Mouse (Mus musculus) midbrain, postnatal 0 days (tissue): Measurements from ENCODE around the gene Mcoln1. TPM values are rescaled to one million over a fixed set of nuclear protein-coding genes. Genes with fewer than 3 reads are reported as not detected.

Experiments used
- ATAC-seq: fragments of 200-750 bp; cut with Nextera tagmentation; 2 replicates; pipeline ENCODE4 v1.8.0; 2017; ENCODE audit warnings: moderate number of reproducible peaks, mild to moderate bottlenecking, moderate TSS enrichment, moderate library complexity; ENCODE audit not compliant: low FRiP score
- DNase-seq: peaks from one replicate; pipeline ENCODE4 v3.0.0-alpha.2; 2015; ENCODE audit warnings: low spot score
- H3K27ac ChIP-seq: fragments of 300-500 bp; sonication (generic); 2 replicates; pipeline ENCODE4 v1.5.1; 2014; ENCODE audit warnings: low read depth, mild to moderate bottlenecking, low read length, mixed read lengths
- H3K27me3 ChIP-seq: fragments of 300-500 bp; sonication (generic); 2 replicates; pipeline ENCODE4 v1.6.1; 2014; ENCODE audit warnings: low read length, control low read depth, mixed read lengths; ENCODE audit not compliant: insufficient read depth
- H3K36me3 ChIP-seq: fragments of 300-500 bp; sonication (generic); 2 replicates; pipeline ENCODE4 v1.6.1; 2014; ENCODE audit warnings: low read length, control low read depth, mixed read lengths; ENCODE audit not compliant: insufficient read depth
- H3K4me1 ChIP-seq: fragments of 300-500 bp; sonication (generic); 2 replicates; pipeline ENCODE4 v1.6.1; 2014; ENCODE audit warnings: mild to moderate bottlenecking, control low read depth, antibody characterized with exemption, low read length, mixed read lengths; ENCODE audit not compliant: insufficient read depth
- H3K4me2 ChIP-seq: fragments of 300-500 bp; sonication (generic); 2 replicates; pipeline ENCODE4 v1.6.1; 2014; ENCODE audit warnings: low read depth, mild to moderate bottlenecking, low read length, mixed read lengths; ENCODE audit not compliant: poor library complexity, severe bottlenecking
- H3K4me3 ChIP-seq: fragments of 300-500 bp; sonication (generic); 2 replicates; pipeline ENCODE4 v1.5.1; 2014; ENCODE audit warnings: low read depth, mild to moderate bottlenecking, low read length, moderate library complexity
- H3K9ac ChIP-seq: fragments of 300-500 bp; sonication (generic); replicated peaks from 2 replicates; pipeline ENCODE4 v1.6.1; 2014; ENCODE audit warnings: mild to moderate bottlenecking, low read length, moderate library complexity, mixed read lengths; ENCODE audit not compliant: poor library complexity, severe bottlenecking
- H3K9me3 ChIP-seq: fragments of 300-500 bp; sonication (generic); 2 replicates; pipeline ENCODE4 v1.6.1; 2016; ENCODE audit warnings: low read length, control low read depth
- CTCF ChIP-seq: IDR thresholded peaks from 2 replicates; pipeline ENCODE4 v1.5.1; 2016; ENCODE audit warnings: antibody characterized with exemption, mild to moderate bottlenecking
- WGBS: fragments of 180-500 bp; shearing (Covaris S2); extraction: QIAGEN DNeasy Blood & Tissue Kit; methylation state at CpG from one replicate; pipeline ENCODE4 v1.1.7; 2014; 5-methylcytosine and 5-hydroxymethylcytosine counted together
- polyA plus RNA-seq: library from polyadenylated mRNA; unstranded; fragments of >200 nt; fragmentation: Nextera tagmentation; extraction: Ambion mirVana; gene quantifications from 2 replicates; pipeline ENCODE4 v1.2.1, GENCODE M21; 2015
- total RNA-seq: library from RNA; depleted of rRNA; stranded (reverse); fragments of >200 nt; gene quantifications from 2 replicates; pipeline ENCODE4 v1.2.3, GENCODE M21; 2014

Mcoln1 gene
- total and polyA plus RNA-seq, 2 experiments from 2014 or later: 108 to 116 TPM

DNA sequence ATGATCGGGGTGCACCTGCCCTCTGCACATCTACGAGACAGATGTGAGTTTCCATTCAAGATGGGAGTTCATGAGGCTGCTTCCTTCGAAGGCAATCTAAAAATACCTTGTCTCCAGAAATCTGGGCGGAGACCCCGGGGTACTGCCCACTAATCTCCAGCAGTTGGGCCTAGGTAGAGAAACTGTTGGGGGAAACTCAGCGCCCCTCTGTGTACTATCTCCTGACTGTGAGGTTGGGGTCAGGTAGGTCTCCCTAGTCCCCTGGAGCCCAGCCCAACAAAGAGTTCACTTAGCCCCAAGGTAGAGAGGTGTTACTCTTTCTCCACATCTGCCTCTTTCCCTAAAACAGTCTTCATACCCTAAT, 6.4 kb upstream of the Mcoln1 start:
- TF ChIP-seq CTCF: no peak
- H3K27ac ChIP-seq: peak overlapping the region; percentile 96
- H3K4me3 ChIP-seq: peak overlapping the region; percentile 86
- WGBS: 25% methylated on average over 6 of the region's 6 CpGs
- DNase-seq (peak; percentile 2), ATAC-seq (peak; percentile 15; the same call in 1 of the 2 replicates)
- H3K36me3 ChIP-seq: peaks cover 20% of the 10 kb centered on the region
- H3K27me3 ChIP-seq: no peaks in the 10 kb centered on the region
- H3K9ac ChIP-seq: peak overlapping the region; percentile 99
- no peaks in the 10 kb centered on the region for H3K9me3 ChIP-seq
- peak overlapping the region; percentile 70 for H3K4me2 ChIP-seq
- H3K4me1 ChIP-seq: 0 out of 2 replicates have a peak, but pooled peaks cover 6% of the 10 kb centered on the region

- no peak overlapping the region for H3K4me2 ChIP-seq
- no peak for TF ChIP-seq CTCF
- H3K9ac ChIP-seq: no peak overlapping the region
- no peaks in the 10 kb centered on the region for H3K27me3 ChIP-seq
- no peaks in the 10 kb centered on the region for H3K9me3 ChIP-seq
- DNase-seq (no peak), ATAC-seq (no peak)
- H3K27ac ChIP-seq: no peak overlapping the region
- WGBS: 98% methylated on average over 44 of the region's 44 CpGs
- H3K4me3 ChIP-seq: no peak overlapping the region
- peaks cover 7% of the 10 kb centered on the region; the same call in 1 of the 2 replicates for H3K4me1 ChIP-seq
- H3K36me3 ChIP-seq: peaks cover 20% of the 10 kb centered on the region
Measured at GRCm38 (mm10) chr8:3495578-3496427, 4.5 kb upstream of the Mcoln1 start.

DNA sequence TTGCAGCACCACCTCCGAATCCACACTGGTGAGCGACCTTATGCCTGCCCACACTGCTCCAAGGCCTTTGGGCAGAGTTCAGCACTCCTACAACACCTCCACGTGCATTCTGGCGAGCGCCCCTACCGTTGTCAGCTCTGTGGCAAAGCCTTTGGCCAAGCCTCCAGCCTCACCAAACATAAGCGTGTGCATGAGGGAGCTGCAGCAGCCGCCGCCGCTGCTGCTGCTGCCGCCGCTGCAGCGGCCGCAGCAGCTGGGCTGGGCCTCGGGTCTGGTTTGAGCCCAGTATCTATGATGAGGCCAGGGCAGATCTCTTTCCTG, 3.9 kb upstream of the Mcoln1 start:
- Histone ChIP-seq H3K4me2 (no peak overlapping the region), H3K4me3 (no peak overlapping the region), H3K27me3 (no peaks in the 10 kb centered on the region), H3K9me3 (no peaks in the 10 kb centered on the region), H3K4me1 (peaks cover 12% of the 10 kb centered on the region; the same call in 1 of the 2 replicates), H3K9ac (no peak overlapping the region), H3K36me3 (peaks cover 20% of the 10 kb centered on the region), H3K27ac (no peak overlapping the region)
- TF ChIP-seq CTCF: no peak
- DNase-seq: no peak
- ATAC-seq: no peak
- 93% methylated on average over 15 of the region's 15 CpGs for WGBS

DNA sequence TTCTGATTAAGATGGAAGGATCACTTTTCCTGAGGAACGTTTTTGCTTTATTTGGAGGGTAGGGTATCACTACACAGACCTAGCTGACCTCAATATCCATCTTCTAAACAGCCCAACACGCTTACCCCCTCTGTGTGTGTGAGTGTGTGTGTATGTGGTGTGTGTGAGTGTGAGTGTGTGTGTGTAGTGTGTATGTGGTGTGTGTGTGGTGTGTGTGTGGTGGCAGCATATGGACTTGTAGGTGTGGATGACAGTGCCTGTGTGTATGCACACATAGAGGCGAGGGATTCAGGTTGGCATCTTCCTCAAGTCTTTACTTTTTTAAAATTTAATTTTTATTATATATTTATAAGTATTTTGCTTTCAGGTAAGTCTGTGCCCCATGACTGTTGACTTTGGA, 1.7 kb upstream of the Mcoln1 start:
- DNase-seq (no peak), ATAC-seq (no peak)
- Histone ChIP-seq H3K4me1 (peaks cover 15% of the 10 kb centered on the region; the same call in 1 of the 2 replicates), H3K36me3 (peaks cover 20% of the 10 kb centered on the region), H3K9ac (no peak overlapping the region), H3K27ac (no peak overlapping the region), H3K9me3 (no peaks in the 10 kb centered on the region), H3K4me2 (no peak overlapping the region), H3K27me3 (no peaks in the 10 kb centered on the region), H3K4me3 (no peak overlapping the region)
- TF ChIP-seq CTCF: no peak
- WGBS: 91% methylated on average over 3 of the region's 3 CpGs

DNA sequence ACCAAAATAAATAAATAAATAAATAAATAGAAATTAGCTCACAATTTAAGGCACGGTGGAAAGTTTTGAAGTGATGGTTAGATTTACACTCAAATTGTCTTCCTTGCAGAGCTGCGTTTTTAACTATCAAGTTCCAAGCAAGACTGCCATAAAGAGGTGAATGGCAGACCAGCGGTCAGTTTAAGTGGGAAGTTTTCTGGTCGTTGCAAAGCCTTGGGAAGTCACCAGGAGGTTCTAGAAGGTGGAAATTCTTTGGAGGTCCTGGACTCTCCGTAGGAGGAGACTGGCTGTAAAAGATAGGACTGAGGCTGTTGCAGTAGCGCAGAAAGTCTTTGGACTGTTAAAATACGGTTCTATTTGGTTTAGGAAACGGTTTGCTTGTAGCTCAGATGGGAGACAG, 506 bp upstream of the Mcoln1 start:
- peaks cover 20% of the 10 kb centered on the region for H3K36me3 ChIP-seq
- WGBS: 7% methylated on average over 8 of the region's 8 CpGs
- H3K4me3 ChIP-seq: peak overlapping the region; percentile 83
- peak overlapping the region; percentile 77 for H3K27ac ChIP-seq
- peak overlapping the region; percentile 67 for H3K4me2 ChIP-seq
- H3K4me1 ChIP-seq: peaks cover 9% of the 10 kb centered on the region; the same call in 1 of the 2 replicates
- H3K27me3 ChIP-seq: no peaks in the 10 kb centered on the region
- DNase-seq (no peak), ATAC-seq (peak; percentile 28)
- peak overlapping the region; percentile 78 for H3K9ac ChIP-seq
- no peaks in the 10 kb centered on the region for H3K9me3 ChIP-seq
- TF ChIP-seq CTCF: no peak

DNA sequence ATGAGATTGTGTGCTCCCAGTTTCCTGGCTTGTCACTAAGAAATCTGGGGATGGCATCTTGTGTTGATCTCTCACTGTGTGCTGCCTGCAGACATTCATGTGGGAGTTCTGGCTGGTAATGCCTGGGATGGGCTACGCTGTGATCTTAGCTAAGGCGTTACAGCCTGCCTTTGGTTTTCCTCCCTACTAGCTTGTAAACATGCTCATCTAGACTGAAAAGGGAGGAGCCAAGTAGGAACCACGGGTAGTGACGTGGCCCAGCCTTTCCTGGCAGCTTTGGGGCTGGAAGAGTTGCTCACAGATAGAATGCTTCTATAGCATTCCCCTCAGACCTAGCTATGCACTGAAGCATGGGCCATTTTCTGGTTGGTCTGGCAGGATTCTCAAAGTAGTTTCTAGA, 2.0 kb downstream of the Mcoln1 start:
- no peak overlapping the region for H3K27ac ChIP-seq
- peaks cover 14% of the 10 kb centered on the region; the same call in 1 of the 2 replicates for H3K36me3 ChIP-seq
- H3K4me3 ChIP-seq: no peak overlapping the region
- WGBS: 75% methylated on average over 4 of the region's 4 CpGs
- H3K9me3 ChIP-seq: no peaks in the 10 kb centered on the region
- no peaks in the 10 kb centered on the region for H3K27me3 ChIP-seq
- no peak overlapping the region for H3K4me2 ChIP-seq
- peaks cover 9% of the 10 kb centered on the region; the same call in 1 of the 2 replicates for H3K4me1 ChIP-seq
- no peak for TF ChIP-seq CTCF
- no peak for DNase-seq
- no peak for ATAC-seq
- no peak overlapping the region for H3K9ac ChIP-seq
